Mouse (Mus musculus) gastrocnemius, postnatal 36 days (tissue): ENCODE data around the gene Clpsl2. TPM values are rescaled to one million over a fixed set of nuclear protein-coding genes. Genes with fewer than 3 reads are reported as not detected.

Source experiments
- DNase-seq, 2 experiments: peaks; one replicate each; pipeline ENCODE4 v3.0.0; 2022
- intact Hi-C: fragments of 180-260 bp; cut with DNase I; formaldehyde crosslinking; loops from one replicate; pipeline ENCODE4 v1.15.1; 2025
- long read RNA-seq, 2 experiments: library from polyadenylated mRNA; stranded (forward); transcript quantifications; one replicate each; pipeline ENCODE4 v2.0.0; 2021
- total RNA-seq, 2 experiments: library from RNA; stranded (reverse); gene quantifications; 2 replicates each; pipeline ENCODE4 v1.2.3; 2021

Clpsl2 gene
- not detected for total RNA-seq
- long read RNA-seq, experiment 1, result 0 reads
- long read RNA-seq, experiment 2, result 0 reads

DNA sequence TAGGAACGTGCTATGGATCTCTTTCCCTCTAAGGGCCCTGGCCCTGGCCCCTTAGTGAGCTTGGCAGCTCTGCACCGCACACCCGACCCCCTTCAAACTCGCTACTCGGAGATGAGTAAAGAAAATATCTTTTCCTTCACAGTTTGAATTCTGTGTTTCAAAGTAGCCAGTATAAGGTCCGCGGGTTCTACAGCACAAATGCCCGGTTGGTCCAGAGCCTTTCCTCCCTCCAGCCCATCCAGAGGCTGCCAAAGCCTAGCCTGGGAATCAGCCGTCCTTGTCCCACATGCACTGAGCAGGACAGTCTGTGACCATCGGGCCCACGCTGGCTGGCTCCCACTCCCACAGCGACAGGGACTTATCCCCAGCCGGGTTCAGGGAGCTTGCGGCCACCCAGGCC lies at the start of gene Clpsl2:
TSS of gene Clpsl2 (plus strand) at position 301 of the 400 bp plus-strand sequence.
- intact Hi-C loops, result no loop called here
- no peak for DNase-seq

DNA sequence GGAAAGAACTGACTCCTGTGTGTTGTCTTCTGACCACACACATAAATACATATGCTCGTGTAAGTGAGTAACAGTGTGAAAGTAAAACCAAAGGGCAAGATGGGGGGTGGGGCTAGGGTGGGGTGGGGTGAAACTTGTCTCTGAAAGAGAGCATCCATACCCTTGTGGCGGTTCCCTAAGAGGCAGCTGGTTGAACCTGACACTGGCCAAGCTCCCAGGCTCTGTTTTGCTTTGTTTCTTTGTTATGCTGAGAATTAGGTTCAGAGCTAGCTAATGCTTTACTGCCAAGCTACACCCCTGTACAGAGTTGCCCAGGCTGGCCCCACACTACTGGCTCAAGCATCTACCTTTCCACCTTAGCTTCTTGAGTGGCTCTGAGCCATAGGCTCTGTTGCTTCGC lies 48.7 kb upstream of the Clpsl2 start:
- no peak for DNase-seq

DNA sequence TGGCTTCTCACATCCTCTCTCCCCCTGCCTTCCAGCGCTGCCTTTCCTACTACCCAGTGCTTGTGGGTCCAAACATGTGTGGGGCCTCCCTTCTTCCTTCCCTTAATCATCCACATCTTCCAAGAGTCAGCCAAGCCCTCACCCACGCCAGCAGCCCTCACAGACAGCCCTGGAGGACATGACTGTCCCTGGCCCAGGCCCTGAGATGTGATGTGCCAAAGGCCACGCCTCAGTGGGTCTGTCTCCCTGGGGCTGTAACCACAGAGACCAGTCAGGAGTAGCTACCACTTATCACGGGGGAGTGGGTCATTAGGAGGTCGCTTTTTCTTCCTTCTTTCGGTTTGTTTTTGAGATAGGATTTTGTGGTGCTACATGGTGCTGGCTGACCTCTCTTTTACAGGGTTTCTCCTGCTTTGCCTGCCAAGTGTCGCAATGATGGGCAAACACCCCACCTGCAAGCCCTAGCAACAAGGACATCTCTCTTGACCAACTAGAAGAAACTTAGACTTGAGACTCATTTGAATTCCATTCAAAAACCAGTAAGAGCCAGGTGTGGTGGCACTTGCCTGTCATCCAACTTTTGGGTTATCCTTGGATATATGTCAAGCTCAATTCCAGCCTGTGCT lies 46.9 kb upstream of the Clpsl2 start:
- intact Hi-C loops, result no loop called here
- DNase-seq, result peak; percentile 54 to 83

More for the DNA sequence above, 48.7 kb upstream of the Clpsl2 start:
- intact Hi-C loops, result no loop called here

DNA sequence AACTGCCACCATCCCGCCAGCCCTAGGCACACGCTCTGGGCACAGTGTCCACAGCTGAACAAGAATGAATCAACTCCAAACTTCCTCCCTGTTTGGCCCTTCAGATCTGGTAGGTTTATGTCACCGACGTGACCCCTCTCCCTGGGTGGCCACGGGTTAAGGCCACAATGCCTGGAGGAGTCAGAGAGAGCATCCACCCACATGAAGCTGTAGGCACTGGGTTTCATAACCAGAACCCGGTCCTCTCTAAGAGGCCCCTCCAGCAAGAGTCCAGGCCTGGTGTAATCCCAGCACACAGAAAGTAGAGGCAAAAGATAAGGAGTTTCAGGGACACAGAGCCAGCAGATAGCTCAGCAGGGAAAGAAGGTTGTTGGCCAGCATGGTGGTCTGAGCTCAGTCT lies 45.0 kb upstream of the Clpsl2 start:
- intact Hi-C loops, result no loop called here
- DNase-seq, result no peak

DNA sequence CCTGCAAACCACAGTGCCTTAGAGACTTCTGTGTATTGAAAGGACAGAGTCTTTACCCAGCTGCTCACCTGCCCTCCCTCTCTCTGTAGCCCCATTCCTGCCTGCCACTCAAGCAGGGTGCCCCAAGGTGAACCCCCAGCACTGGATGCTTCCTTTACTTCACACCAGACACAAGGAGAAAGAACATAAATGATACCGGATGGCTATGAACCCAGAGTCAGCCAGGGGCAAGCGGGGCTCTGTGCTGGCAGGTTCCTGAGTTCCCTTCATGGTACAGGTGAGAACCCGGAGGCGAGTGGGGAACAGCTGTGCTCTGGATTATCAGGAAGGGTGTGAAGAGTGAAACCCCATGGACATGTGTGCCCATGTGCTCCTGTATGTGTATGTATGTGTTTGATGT lies 43.6 kb upstream of the Clpsl2 start:
- DNase-seq, result no peak
- intact Hi-C loops, result no loop called here

DNA sequence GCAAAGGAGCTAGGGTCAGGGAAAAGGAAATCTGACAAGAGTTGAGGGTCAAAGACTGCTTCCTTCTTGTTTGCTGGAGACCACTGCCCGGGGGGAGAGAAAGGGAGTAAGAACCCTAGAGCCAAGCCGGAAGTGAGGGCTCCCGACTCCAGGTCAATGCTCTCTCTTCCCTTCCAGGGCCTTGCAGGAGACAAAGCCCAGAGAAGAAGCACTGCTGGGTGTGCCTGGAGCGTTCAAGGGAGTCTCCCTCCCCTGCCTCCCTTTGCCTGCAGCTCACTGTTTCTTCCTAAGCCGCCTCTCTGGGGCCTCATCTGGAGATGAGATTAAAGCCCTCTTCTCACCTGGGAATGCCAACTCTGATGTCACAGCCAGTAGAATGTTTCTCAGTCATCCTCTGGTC lies 42.3 kb upstream of the Clpsl2 start:
- no peak for DNase-seq
- intact Hi-C loops, result loop anchor here (2.0 kb wide), 1 partner anchor 18 kb away; no protein-coding TSS in a partner anchor

DNA sequence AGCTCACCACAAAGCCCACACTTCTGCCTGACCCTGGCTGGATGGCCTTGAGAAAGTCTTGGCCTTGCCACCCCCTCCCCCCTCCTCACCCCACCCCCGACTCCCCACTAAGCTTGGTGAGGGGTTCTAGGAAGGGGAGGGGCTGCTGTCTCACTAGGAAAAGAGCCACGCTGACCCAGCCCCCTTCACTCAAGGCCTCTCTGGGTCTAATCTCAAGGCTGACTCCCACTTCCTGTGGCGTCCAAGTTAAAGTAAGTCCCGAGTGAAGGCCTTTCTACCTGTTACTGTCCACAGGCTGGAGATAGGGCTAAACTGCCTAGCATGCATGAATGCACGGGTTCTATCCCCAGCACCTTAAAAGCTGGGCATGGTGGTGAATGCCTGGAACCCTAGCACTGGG lies 41.7 kb upstream of the Clpsl2 start:
- DNase-seq, result no peak
- intact Hi-C loops, result loop anchor here (2.0 kb wide), 1 partner anchor 19 kb away; no protein-coding TSS in a partner anchor

DNA sequence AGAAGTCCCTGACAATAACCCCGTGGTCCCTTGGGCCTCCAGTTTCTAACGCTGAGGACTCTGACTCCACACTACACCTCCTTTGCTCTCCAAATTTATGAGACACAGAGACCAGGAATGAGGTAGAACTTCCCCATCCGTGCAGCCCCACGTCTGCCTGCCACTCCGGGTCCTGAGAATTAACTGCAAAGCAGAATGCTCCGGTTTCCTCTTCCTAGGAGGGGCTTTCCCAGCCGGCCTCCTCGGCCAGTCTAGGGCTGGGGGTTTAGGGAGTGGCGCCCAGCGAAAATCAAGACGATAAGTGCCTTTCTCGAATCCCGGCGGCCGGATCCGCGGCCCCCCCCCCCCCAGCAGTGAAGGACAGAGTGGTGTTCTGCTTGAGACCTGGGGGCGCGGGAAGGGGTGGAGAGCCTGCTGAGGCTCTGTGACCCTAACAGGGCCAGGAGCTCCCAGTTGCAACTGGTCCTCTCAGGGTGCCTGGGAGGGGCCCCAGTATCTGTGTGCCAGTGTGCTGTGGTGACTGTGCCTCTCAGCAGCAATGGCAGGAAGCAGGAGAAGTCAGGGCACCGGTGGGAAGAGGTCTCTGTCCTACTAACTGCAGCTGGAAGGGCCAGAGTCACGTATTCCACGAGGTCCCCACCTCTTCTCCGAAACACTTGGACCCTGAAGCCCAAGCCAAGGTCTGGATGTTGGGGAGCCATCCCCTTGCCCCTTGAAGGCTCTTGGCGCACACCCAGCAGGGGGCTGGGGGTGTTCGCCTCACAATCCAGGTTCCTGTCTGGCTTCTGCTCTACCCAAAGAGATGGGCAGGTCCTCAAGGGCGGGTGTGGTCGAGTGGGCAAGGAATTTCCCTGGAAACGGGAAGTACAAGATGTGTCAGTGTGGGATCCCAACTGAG lies 38.5 kb upstream of the Clpsl2 start:
- DNase-seq, result no peak

DNA sequence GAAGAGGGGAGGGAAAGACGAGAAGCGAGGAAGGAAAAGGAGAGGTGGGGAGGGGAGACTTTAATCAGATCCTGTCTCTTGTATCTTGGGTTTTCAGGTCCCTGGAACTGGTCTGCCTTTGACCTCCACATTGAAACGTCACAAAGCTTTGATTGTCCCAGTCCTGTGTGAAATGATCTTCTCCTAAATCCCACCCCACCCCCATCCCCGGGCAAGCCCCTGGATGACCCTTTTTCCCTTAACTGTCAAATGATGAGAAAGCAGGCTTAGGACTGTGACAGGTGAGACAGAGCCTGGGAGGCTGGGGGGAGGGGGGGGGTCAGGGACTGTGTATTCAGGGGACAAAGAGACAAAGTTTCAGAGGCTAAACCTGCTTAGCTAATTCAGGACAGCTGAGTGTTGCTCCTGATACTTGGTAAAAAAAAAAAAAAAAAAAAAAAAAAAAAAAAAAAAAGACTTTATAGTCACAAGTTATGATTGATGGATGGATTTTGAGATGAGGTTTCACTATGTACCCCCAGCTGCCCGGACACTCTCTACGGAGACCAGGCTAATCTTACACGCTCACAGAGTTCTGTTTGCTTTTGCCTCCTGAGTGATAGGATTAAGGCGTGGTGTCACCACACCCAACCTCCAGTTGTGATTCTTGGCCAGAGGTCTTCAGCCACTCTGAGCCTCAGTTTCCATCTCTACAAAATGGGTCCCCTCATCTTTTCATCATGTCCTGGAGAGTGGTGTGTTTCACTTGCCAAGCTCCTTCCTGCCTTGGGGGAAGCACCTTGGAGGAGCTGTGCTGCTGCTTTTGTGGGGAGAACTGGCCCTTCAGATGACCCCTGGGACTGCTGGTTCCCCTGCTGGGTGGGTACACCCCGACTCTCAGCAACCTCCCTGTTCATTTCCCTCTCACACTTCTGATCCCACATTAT lies 37.3 kb upstream of the Clpsl2 start:
- intact Hi-C loops, result no loop called here
- DNase-seq, result no peak

More for the DNA sequence above, 38.5 kb upstream of the Clpsl2 start:
- intact Hi-C loops, result no loop called here

DNA sequence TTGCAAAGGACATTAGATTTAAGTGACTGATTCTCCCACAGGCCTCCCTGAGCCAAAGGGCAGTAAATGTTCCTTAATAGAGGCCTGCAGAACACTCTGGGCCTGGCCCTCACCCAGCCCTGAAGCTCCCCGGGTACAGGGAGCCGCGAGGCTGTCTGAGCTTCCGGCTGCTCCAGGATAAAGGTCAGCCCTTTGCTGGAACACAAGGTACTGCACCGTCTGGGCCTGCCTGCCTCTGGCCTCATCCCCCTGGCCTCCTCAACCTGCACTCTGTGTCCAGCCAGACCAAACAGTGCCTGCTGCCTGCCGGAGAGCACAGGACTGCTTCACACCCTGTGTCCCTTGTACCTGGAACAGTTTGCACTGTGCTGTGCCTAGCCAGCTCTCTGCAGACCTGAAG lies 36.5 kb upstream of the Clpsl2 start:
- DNase-seq, result peak; percentile 68 to 90
- intact Hi-C loops, result no loop called here

DNA sequence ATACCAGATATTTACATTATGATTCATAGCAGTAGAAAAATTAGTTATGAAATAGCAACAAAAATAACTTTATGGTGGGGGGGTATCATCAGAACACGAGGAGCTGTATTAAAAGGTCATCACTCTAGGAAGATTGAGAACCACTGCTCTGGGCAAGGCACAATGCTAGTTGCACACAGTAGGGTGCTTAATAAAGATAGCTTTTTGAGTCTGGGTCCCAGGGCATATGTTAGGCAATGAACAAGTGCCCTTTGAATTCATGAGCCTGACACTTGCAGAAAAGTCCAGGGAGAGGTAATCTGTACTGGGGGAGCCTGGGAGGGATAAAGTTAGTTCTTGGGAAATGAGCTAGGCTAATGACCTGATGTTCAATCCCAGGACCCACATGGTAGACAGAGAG lies 35.9 kb upstream of the Clpsl2 start:
- DNase-seq, result no peak
- intact Hi-C loops, result no loop called here

DNA sequence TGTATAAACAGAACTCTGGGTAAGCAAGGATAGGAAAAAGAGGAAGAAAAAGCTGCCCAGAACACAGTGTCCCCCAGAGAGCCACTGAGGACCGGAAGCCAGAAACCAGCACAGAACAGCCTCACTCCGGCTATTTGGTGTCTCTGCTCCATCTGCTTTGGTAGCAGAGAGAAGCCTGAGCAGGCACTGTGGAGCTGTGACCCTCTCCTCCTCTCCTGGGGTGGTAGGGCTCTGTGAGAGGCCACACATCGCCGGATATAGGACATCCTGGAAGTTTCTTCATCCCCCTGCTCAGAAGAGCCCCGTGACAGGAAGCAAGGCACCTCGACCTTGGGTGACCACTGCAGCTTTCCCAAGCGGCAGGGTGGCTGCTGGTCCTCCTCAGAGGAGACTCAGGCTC lies 35.4 kb upstream of the Clpsl2 start:
- peak in 1 of 2 experiments; percentile 58 for DNase-seq
- intact Hi-C loops, result no loop called here

DNA sequence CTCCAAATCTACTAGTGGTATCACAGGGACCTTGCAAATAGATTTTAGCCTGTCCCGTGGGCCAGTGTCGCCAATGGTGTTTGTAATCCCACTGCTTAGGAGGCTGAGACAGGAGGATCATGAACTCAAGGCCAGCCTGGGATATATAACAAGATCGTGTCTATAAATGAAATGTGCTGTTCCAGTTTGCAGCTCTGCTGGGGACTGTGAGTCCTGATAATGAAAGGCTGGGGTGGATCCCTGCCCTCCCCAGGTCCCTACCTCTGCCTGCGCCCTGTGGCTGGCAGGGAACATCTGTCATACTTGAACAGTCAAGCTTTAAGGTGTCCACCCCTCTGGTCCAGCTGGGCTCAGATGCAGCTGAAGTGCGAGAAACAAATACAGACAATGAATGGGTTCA lies 34.7 kb upstream of the Clpsl2 start:
- intact Hi-C loops, result no loop called here
- DNase-seq, result no peak

DNA sequence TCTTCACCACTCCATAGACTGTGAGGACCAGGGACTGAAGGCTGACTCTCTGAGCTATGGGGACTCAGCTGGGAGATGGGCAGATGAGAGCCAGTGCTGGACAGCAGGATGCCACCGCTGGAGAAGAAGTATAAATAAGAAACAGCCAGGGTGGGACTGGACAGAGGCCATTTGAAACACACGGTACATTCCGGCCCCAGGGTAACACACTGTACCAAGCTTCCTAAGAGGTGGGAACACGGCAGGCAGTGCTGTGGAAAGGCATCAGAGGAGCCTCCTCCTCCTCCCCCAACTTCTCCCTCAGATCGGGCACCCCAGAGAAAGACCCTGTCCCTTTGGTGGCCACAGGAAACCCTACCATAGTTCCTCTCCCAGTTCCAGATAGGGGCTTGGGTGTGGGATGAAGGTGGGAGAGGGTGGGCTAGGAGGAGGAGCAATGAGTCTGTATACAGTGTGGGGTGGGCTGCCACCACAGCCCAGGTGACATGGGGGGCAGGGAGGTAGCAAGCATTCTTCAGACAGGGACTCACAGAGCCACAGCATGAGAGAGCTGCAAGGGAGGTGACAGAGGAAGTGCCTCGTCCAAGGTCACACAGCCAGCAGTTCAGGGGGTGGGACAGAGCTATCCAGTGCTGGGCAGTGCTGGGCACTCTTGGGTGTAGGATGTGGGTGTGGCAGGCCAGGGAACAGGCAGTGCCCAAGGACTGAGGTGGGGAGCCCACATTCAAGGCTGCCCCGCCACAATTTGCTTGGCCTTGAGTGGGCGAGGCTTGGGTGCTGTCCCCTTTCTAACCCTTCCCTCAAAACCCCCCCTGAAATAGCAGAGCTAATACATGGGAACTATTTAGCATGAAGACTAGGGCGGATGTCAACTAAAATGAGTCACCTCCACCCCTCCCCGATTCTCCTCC lies 33.5 kb upstream of the Clpsl2 start:
- DNase-seq, result peak; percentile 32 to 76
- intact Hi-C loops, result no loop called here

DNA sequence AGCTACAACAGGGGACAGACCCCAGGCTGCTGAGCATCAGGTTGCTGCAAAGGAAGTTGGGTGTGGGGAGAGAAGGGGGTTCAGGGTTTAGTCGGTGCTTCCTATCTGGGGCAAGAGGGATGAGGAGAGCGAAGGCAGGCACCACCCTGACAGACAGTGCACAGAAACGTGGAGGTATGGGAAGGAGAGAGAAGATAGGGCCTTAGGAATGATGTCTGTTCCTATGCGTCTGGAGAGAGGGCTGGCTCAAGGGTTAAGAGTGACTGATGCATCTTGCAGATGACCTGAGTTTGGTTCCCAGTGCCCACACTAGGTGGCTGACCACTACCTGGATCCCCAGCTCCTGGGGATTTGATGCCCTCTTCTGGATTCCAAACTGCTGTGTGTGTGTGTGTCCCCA lies 32.3 kb upstream of the Clpsl2 start:
- intact Hi-C loops, result no loop called here
- no peak for DNase-seq

DNA sequence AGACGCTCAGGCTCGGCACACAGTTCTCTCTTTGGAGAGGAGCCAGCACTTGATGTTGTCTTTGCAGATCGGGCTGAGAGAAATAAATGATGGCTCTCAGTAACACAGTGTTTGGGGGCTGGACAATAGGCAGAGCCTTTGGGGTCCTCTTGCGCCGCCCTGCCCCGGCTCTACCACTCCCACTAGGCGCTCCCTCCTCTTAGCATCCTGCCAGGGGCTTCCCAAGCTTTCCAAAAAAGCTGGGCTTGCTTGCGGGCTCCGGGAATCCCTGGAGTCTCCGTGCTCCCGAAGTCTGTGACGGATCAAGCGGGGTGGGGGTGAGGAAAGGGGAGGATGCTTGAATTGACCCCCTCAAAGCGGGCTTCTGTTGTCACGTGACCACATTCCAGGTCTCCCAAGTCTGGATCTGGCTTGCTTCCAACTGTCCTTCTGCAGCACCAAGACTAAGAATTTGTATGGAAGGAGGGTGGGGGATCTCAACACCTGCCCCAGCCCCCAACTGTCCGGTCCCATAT lies 31.7 kb upstream of the Clpsl2 start, which contains the start of gene Fkbp5:
TSS of gene Fkbp5 (minus strand) at position 87 of the 515 bp plus-strand sequence.
- intact Hi-C loops, result no loop called here
- peak; percentile 76 to 91 for DNase-seq

DNA sequence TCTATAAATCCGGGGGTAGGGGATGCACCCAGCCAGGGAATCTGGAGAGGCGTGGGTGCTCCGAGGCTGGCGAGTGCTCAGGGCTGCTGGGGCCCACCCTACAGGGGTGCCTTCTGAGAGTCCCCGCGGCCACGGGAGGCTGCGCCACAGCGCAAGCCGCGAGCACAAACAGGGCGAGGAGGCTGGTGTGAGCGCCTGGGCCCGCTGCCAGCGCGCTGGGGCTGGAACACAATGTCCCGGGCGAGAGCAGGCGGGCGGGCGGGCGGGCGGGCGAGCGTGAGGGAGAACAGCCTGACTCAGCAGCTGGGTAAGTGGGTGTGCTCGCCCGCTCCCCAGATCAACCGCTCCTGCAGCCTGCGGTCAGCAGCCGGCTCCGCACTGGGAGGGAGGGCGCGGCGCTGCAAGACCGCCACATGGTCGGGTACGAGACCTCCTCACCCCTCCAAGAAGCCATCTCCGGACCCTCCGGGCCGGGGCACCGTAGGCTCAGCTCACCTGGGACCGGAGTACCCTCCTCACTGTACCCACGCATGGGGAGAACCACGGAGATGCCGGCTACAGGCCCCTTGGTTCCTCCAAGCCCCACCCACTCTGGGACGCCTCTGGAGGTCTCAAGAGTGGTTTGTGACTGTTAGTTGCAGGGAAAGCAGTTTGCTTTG lies 31.1 kb upstream of the Clpsl2 start:
- intact Hi-C loops, result no loop called here
- peak; percentile 90 to 98 for DNase-seq

DNA sequence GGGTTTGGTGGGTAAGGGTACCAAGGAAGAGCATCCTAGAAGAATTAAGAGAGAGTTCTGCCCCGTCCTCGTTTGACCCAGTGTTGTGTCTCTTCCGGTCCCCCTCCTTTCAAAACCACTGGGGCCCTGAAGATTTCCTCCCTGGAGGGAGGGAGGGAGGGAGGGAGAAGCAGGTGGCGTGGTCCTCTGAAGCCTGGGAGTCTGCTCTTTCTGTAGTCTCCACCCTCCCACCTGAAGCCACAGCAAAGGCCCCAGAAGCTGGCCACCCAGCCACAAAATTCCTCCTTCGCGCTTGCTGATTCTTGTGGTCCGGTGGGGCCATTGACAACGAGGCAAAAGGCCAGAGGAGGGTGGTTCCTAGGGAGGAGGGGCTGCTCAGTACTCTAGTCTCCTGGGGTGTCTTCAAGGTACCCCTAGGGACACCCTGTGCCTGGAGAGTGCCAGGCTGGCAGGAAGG lies 30.6 kb upstream of the Clpsl2 start:
- intact Hi-C loops, result no loop called here
- DNase-seq, result peak; percentile 31 to 70

DNA sequence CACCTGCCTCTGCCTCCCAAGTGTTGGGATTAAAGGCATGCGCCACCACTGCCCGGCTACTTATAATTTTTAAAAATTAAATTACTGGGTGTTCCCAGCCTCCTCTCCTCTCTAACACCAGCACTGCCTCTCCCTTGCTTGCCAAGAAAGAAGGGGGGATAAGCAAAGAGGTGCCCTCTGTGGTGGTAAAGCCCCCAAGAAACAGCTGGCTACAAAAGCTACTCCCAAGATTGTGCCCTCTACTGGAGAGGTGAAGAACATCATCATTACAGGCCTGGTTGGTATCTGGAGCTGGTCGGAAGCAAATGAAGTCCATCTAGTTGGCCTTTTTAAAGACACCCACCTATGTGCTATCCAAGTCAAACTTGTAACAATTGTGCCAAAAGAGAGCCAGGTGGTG lies 29.4 kb upstream of the Clpsl2 start:
- intact Hi-C loops, result no loop called here
- no peak for DNase-seq
